Mouse (Mus musculus) frontal cortex, adult 2 months (tissue): Measurements from ENCODE around the gene Olfr298. TPM values are rescaled to one million over a fixed set of nuclear protein-coding genes. Genes with fewer than 3 reads are reported as not detected.

Source experiments
- DNase-seq, 2 experiments: peaks; one replicate each; pipeline ENCODE4 v3.0.0; 2022; ENCODE audit warnings: low spot score in 1 of 2; ENCODE audit errors: extremely low spot score in 1 of 2
- polyA plus RNA-seq: library from polyadenylated mRNA; depleted of rRNA; stranded (reverse); fragments of >200 nt; gene quantifications from 2 replicates; pipeline ENCODE4 v1.2.3, GENCODE M21; 2012; rRNA removed

Gene Olfr298
- polyA plus RNA-seq: not detected in 2 replicates

DNA sequence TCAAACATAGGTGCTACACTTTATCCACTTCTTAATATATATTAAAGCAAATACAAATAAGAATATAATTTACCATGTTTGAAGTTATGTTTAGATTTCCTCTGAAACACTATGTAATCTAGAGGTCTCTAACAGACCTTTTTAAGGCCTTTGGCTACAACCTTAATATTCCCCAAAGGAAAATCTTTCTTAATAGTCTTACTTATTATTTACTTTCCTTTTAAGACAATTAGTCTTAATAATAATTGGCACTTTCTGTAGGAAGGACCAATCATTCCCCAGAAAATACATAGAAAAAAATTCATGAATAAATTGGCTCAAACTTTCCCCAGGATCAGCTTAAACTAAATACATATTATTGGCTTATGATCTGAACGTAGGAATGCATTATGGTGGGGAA is at the start of gene Olfr298:
TSS of gene Olfr298 (minus strand) at position 101 of the 400 bp plus-strand sequence.
- no peak for DNase-seq

DNA sequence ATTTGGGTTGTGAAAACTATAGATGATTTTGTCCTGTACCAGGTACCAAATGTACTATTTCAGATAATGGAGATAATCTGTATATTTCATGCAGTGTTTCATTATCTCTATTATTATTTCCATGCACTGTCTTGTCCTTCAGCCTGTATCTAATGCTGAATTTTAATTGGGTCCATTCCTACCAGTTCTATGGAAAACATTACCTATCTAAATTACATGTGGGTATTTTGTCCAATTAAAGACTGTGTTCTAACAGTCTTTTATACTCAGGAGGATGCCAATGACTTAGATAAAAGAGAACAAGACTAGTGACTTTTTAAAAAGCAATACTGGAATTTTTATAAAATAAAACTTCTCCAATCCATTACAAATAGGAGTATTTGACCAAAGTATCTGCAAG is 27.4 kb upstream of the Olfr298 start, which contains the start of gene Olfr297:
TSS of gene Olfr297 (plus strand) at position 301 of the 400 bp plus-strand sequence.
- DNase-seq: no peak

DNA sequence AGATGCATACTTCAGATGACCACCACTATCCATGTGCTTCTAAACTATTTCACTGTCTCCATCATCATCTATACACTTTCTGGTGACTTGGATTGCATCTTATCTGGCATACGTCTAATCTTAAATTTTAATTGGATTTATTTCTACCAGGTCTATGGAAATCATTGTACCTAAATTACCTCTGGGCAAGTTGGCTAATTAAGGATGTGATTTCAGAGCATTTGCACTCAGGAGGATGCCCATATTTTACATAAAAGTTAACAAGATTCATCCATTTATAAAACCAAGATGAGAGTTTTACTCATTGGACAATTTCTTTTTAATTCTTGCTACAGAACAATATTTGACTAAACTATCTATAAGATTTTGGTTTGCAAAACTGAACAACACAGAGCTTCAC is 32.7 kb downstream of the Olfr298 start, which contains the start of gene Olfr299:
TSS of gene Olfr299 (plus strand) at position 301 of the 400 bp plus-strand sequence.
- no peak for DNase-seq

Other genes starting within 250 kb of the Olfr298 start
- gene Vmn2r76, start 246.2 kb downstream of the Olfr298 start, polyA plus RNA-seq: not detected in 2 replicates
- not detected in 2 replicates for gene Olfr310, start 215.3 kb downstream of the Olfr298 start, polyA plus RNA-seq
- 0.12 and 0.32 TPM in 2 replicates for gene Olfr309, start 178.8 kb downstream of the Olfr298 start, polyA plus RNA-seq
- not detected in 2 replicates for gene Olfr308, start 166.9 kb downstream of the Olfr298 start, polyA plus RNA-seq
- gene Olfr307, start 154.9 kb downstream of the Olfr298 start, polyA plus RNA-seq: not detected in 2 replicates
- gene Olfr305, start 125.6 kb downstream of the Olfr298 start, polyA plus RNA-seq: not detected in 2 replicates
- gene Olfr304, start 105.8 kb downstream of the Olfr298 start, polyA plus RNA-seq: not detected in 2 replicates
- gene Olfr303, start 94.7 kb downstream of the Olfr298 start, polyA plus RNA-seq: not detected in 2 replicates
- gene Olfr301, start 88.6 kb downstream of the Olfr298 start, polyA plus RNA-seq: not detected in 2 replicates
- not detected in 2 replicates for gene Olfr299, start 32.6 kb downstream of the Olfr298 start, polyA plus RNA-seq
- 0.11 TPM in 1 of 2 replicates, not detected in the other for gene Olfr297, start 27.5 kb upstream of the Olfr298 start, polyA plus RNA-seq
- not detected in 2 replicates for gene Olfr295, start 91.4 kb upstream of the Olfr298 start, polyA plus RNA-seq
- not detected in 2 replicates for gene Olfr294, start 124.2 kb upstream of the Olfr298 start, polyA plus RNA-seq
- gene Olfr293, start 156.6 kb upstream of the Olfr298 start, polyA plus RNA-seq: not detected in 2 replicates
- gene Olfr292, start 195.8 kb upstream of the Olfr298 start, polyA plus RNA-seq: not detected in 2 replicates